Mouse (Mus musculus): Measurements from ENCODE around the gene Olfr1020.

Olfr1020 gene

GRCm38 (mm10) chr2:85846730-85847129, at the start of gene Olfr1020:
Olfr1020 (plus strand) TSS chr2:85847030.
- DNase-seq (ENCODE audit: low spot score): no peak

GRCm38 (mm10) chr2:85802444-85802843, 44.4 kb upstream of the Olfr1020 start, which contains the start of gene Olfr1016:
Olfr1016 (minus strand) TSS chr2:85802544.
- no peak for DNase-seq (ENCODE audit: low spot score)

- DNase-seq (ENCODE audit: low spot score): no peak
Observed at GRCm38 (mm10) chr2:85804501-85804900, 42.3 kb upstream of the Olfr1020 start.

GRCm38 (mm10) chr2:85818179-85818578, 28.7 kb upstream of the Olfr1020 start, which contains the start of gene Olfr1018:
Olfr1018 (plus strand) TSS chr2:85818479.
- DNase-seq (ENCODE audit: low spot score): no peak

GRCm38 (mm10) chr2:85845383-85845782, 1.4 kb upstream of the Olfr1020 start, which contains the start of gene Olfr1019:
Olfr1019 (minus strand) TSS chr2:85845483.
- no peak for DNase-seq (ENCODE audit: low spot score)

GRCm38 (mm10) chr2:85868294-85868693, 21.5 kb downstream of the Olfr1020 start, which contains the start of gene Olfr1022:
Olfr1022 (plus strand) TSS chr2:85868594.
- no peak for DNase-seq (ENCODE audit: low spot score)

GRCm38 (mm10) chr2:85885340-85885739, 38.5 kb downstream of the Olfr1020 start, which contains the start of gene Olfr1023:
Olfr1023 (plus strand) TSS chr2:85885640.
- no peak for DNase-seq (ENCODE audit: low spot score)

All from ovary, adult 18-20 months (tissue).